Mouse (Mus musculus): ENCODE results near the gene Atxn1. TPM values are rescaled to one million over a fixed set of nuclear protein-coding genes. Genes with fewer than 3 reads are reported as not detected.

Gene Atxn1
- polyA plus RNA-seq, 1 experiment from 2014 or later: 11.9 TPM

DNA sequence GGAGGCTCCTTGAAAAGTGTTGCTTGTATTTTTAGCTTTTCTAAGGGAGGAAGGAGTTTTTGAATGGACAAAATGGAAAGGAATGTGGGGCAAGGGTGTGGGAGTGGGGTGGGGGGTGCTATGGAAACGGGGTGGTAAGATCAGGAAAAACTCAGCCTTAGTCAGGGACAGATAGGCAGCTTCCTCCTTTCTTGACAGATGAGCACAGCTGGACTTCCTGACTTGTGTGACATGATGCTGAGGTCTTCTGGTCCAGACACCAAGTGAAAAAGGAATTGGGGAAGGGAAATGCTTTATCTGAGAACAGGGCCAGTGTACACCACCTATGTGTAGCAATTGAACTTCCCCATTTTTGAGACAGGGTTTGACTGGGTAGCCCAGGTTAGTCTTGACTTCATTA is 214.9 kb downstream of the Atxn1 start:
- no peaks in the 10 kb centered on the region for H3K9me3 ChIP-seq (ENCODE audit: low read length)
- no peaks in the 10 kb centered on the region for H3K27me3 ChIP-seq (replicated peaks; ENCODE audit: insufficient read depth, low read length)
- no peak overlapping the region for H3K27ac ChIP-seq (ENCODE audit: low read length)
- ATAC-seq (no peak), DNase-seq (ENCODE audit: low spot score) (peak; percentile 20)
- H3K9ac ChIP-seq (replicated peaks; ENCODE audit: low read depth): no peak overlapping the region
- peaks cover 15% of the 10 kb centered on the region for H3K4me1 ChIP-seq (ENCODE audit: insufficient read depth, low read depth, low read length)
- H3K36me3 ChIP-seq (ENCODE audit: insufficient read depth, low read length): no peaks in the 10 kb centered on the region
- H3K4me2 ChIP-seq (replicated peaks; ENCODE audit: low read depth, low read length): no peak overlapping the region
- WGBS: 37% methylated on average over 1 of the region's 1 CpGs
- TF ChIP-seq EP300 (IDR thresholded peaks at IDR 0.05) (no peak), CTCF (IDR thresholded peaks at IDR 0.05) (no peak)
- no peak overlapping the region for H3K4me3 ChIP-seq (ENCODE audit: low read depth, low read length)

DNA sequence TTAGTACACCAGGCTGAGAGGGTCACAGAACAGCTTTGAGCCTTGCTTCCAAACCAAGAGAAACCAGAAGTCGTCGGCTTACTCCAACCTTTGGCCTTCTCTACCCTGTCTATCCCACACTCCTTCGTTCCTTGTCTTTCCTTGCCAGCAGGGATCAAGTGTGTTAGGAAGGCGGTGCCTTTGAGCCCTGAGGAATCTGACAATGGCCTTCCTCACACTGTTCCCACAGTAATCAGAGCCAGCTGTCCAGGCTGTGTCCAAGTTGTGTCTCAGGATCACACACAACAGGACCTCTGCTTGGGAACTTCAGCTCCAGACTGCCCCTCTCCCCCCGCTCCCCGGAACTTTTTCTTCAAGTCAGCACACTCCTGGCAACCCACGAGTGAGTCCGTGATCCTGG is 215.6 kb downstream of the Atxn1 start:
- Histone ChIP-seq H3K9me3 (ENCODE audit: low read length) (no peaks in the 10 kb centered on the region), H3K4me1 (ENCODE audit: insufficient read depth, low read depth, low read length) (peaks cover 15% of the 10 kb centered on the region), H3K4me2 (replicated peaks; ENCODE audit: low read depth, low read length) (no peak overlapping the region), H3K36me3 (ENCODE audit: insufficient read depth, low read length) (no peaks in the 10 kb centered on the region), H3K27ac (ENCODE audit: low read length) (0 out of 2 replicates have a peak overlapping the region, but pooled peaks have one; percentile 10), H3K27me3 (replicated peaks; ENCODE audit: insufficient read depth, low read length) (no peaks in the 10 kb centered on the region), H3K9ac (replicated peaks; ENCODE audit: low read depth) (no peak overlapping the region), H3K4me3 (ENCODE audit: low read depth, low read length) (no peak overlapping the region)
- ATAC-seq (no peak), DNase-seq (ENCODE audit: low spot score) (no peak)
- WGBS: 64% methylated on average over 8 of the region's 8 CpGs
- TF ChIP-seq CTCF (IDR thresholded peaks at IDR 0.05) (no peak), EP300 (IDR thresholded peaks at IDR 0.05) (no peak)

DNA sequence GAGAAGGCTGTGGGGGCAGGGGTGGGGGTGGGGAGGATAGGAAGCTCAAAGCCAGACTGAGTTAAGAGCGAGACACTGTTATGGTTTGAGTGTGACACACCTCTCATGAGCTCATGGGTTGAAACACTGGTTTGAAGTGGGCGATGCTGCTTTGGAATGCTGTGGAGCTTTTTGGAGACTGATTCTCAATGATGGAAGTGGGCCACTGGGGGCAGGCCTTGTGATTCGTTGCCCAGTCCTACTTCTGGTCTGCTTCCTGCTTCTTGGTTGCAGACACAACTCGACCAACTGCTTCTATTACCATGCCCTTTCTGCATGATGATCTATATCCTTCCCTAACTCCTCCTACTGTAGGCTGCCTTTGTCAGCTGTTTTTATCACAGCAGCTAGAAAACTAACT is 216.1 kb downstream of the Atxn1 start:
- H3K27me3 ChIP-seq (replicated peaks; ENCODE audit: insufficient read depth, low read length): no peaks in the 10 kb centered on the region
- H3K4me2 ChIP-seq (replicated peaks; ENCODE audit: low read depth, low read length): no peak overlapping the region
- no peaks in the 10 kb centered on the region for H3K36me3 ChIP-seq (ENCODE audit: insufficient read depth, low read length)
- H3K9ac ChIP-seq (replicated peaks; ENCODE audit: low read depth): no peak overlapping the region
- 0 out of 2 replicates have a peak overlapping the region, but pooled peaks have one; percentile 10 for H3K27ac ChIP-seq (ENCODE audit: low read length)
- DNase-seq (ENCODE audit: low spot score): peak; percentile 57
- H3K9me3 ChIP-seq (ENCODE audit: low read length): no peaks in the 10 kb centered on the region
- TF ChIP-seq EP300 (IDR thresholded peaks at IDR 0.05): no peak
- TF ChIP-seq CTCF (IDR thresholded peaks at IDR 0.05): peak; percentile 21; the same call in 1 of the 2 replicates
- 24% methylated on average over 4 of the region's 4 CpGs for WGBS
- ATAC-seq: peak; percentile 77
- H3K4me3 ChIP-seq (ENCODE audit: low read depth, low read length): no peak overlapping the region
- peaks cover 15% of the 10 kb centered on the region for H3K4me1 ChIP-seq (ENCODE audit: insufficient read depth, low read depth, low read length)

DNA sequence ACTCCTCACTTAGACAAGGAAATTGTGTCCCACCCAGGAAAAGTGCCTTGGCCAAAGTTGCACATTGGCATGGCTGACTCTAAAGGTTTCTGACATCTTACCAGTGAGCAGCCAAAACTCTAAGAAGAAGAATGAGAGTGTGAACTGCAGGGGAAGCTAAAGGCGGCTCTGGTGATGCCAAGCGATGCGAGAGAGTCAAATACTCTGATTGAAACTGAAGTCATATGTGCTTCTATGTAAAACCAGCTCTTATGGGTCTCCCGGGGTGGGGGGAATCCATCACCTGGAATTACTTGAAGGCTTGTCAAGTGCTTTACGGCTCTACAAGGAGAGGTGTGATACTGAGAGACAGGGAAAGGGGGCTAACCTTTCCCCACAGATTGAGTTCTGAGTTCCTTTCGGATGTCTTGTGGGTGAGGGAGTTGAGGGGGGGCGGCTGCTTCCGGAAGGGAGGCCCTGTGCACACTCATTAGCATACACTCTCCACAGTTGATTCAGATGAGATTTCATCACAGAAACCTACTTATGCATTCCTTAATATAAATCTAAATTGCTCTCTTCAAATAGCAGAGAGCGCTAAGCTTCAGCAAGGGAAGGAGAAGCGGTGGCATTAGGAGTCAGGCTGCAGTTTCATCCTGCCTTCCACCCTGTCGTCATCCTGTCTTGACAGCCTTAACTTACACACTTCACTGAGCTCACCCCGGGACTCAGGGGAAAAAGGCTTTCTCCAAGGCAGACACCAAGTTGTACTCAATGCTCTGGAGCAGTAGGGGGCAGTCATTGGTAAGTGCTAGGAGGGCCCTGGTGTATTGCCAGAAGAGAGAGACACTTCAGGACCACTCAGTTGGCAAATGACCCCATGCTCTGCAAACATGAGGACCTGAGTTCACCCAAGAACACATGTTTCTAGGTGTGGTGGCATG is 218.7 kb downstream of the Atxn1 start:
- TF ChIP-seq EP300 (IDR thresholded peaks at IDR 0.05): no peak
- TF ChIP-seq CTCF (IDR thresholded peaks at IDR 0.05): peak; percentile 64
- H3K4me2 ChIP-seq (replicated peaks; ENCODE audit: low read depth, low read length): no peak overlapping the region
- H3K4me3 ChIP-seq (ENCODE audit: low read depth, low read length): no peak overlapping the region
- H3K9me3 ChIP-seq (ENCODE audit: low read length): no peaks in the 10 kb centered on the region
- peak; percentile 32 for DNase-seq (ENCODE audit: low spot score)
- H3K27ac ChIP-seq (ENCODE audit: low read length): no peak overlapping the region
- no peak overlapping the region for H3K9ac ChIP-seq (replicated peaks; ENCODE audit: low read depth)
- H3K4me1 ChIP-seq (ENCODE audit: insufficient read depth, low read depth, low read length): peaks cover 15% of the 10 kb centered on the region
- no peaks in the 10 kb centered on the region for H3K27me3 ChIP-seq (replicated peaks; ENCODE audit: insufficient read depth, low read length)
- WGBS: 57% methylated on average over 12 of the region's 12 CpGs
- peak; percentile 40 for ATAC-seq
- no peaks in the 10 kb centered on the region for H3K36me3 ChIP-seq (ENCODE audit: insufficient read depth, low read length)

DNA sequence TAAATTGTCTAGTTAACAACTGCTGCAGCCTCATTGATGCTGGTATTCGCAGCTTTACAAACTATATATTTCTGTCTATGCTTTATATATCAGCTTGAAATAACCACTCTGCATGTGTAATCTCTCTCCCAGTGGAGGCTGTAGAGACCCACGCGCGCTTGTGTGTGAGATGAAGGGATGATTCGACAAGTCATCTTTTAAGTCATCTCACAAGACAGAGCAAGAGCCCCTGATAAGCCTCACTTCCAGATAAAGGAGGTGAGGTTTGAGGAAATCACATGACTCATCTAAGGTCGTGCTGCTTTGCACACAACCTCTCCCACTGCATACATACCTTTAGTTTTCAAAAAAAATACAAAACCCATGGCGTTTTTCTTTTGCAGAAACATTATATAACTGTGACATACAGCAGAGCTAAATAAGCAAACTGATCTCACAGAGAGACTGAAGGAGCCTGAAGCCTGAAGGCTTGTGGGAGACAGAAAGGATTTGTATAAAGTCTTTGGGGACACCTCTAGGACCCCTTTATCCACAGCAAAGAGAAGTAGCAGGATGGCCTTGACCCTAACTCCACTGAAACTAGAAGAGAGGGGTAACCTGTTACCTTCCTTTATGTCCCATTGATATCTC is 219.9 kb downstream of the Atxn1 start:
- no peak overlapping the region for H3K27ac ChIP-seq (ENCODE audit: low read length)
- H3K4me3 ChIP-seq (ENCODE audit: low read depth, low read length): no peak overlapping the region
- peaks cover 12% of the 10 kb centered on the region for H3K4me1 ChIP-seq (ENCODE audit: insufficient read depth, low read depth, low read length)
- no peak overlapping the region for H3K4me2 ChIP-seq (replicated peaks; ENCODE audit: low read depth, low read length)
- no peak overlapping the region for H3K9ac ChIP-seq (replicated peaks; ENCODE audit: low read depth)
- no peak for DNase-seq (ENCODE audit: low spot score)
- H3K27me3 ChIP-seq (replicated peaks; ENCODE audit: insufficient read depth, low read length): no peaks in the 10 kb centered on the region
- ATAC-seq: no peak
- WGBS: 68% methylated on average over 7 of the region's 7 CpGs
- H3K36me3 ChIP-seq (ENCODE audit: insufficient read depth, low read length): no peaks in the 10 kb centered on the region
- no peak for TF ChIP-seq EP300 (IDR thresholded peaks at IDR 0.05)
- TF ChIP-seq CTCF (IDR thresholded peaks at IDR 0.05): no peak
- H3K9me3 ChIP-seq (ENCODE audit: low read length): no peaks in the 10 kb centered on the region

DNA sequence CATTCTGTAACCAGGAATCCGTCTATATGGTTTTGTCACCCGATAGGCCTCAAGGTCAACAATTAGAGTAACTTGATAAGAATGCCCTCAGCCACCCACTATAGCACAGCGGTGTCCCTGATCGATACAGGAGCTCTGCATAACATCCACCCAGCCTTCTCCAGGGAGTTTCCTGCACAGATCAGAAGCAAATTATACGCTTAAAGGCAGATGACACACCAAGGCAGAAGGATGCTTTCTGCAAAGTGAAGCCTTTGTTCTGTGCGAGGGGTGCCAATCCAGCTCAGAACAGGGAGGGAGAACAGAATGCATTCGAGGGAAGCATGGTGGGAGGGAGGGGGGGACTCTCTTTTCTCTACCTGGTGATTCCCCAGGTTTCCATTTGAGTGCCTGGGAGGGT is 221.0 kb downstream of the Atxn1 start:
- TF ChIP-seq CTCF (IDR thresholded peaks at IDR 0.05): no peak
- no peak for TF ChIP-seq EP300 (IDR thresholded peaks at IDR 0.05)
- H3K4me3 ChIP-seq (ENCODE audit: low read depth, low read length): no peak overlapping the region
- DNase-seq (ENCODE audit: low spot score): no peak
- H3K9me3 ChIP-seq (ENCODE audit: low read length): no peaks in the 10 kb centered on the region
- H3K9ac ChIP-seq (replicated peaks; ENCODE audit: low read depth): no peak overlapping the region
- no peak overlapping the region for H3K4me2 ChIP-seq (replicated peaks; ENCODE audit: low read depth, low read length)
- H3K27ac ChIP-seq (ENCODE audit: low read length): no peak overlapping the region
- H3K4me1 ChIP-seq (ENCODE audit: insufficient read depth, low read depth, low read length): peaks cover under 1% of the 10 kb centered on the region
- no peaks in the 10 kb centered on the region for H3K27me3 ChIP-seq (replicated peaks; ENCODE audit: insufficient read depth, low read length)
- no peaks in the 10 kb centered on the region for H3K36me3 ChIP-seq (ENCODE audit: insufficient read depth, low read length)
- ATAC-seq: no peak
- WGBS: 70% methylated on average over 7 of the region's 7 CpGs

All from lung, postnatal 0 days (tissue).